13 mouse cellular contexts compared by ENCODE assay signal in the genomic region with DNA sequence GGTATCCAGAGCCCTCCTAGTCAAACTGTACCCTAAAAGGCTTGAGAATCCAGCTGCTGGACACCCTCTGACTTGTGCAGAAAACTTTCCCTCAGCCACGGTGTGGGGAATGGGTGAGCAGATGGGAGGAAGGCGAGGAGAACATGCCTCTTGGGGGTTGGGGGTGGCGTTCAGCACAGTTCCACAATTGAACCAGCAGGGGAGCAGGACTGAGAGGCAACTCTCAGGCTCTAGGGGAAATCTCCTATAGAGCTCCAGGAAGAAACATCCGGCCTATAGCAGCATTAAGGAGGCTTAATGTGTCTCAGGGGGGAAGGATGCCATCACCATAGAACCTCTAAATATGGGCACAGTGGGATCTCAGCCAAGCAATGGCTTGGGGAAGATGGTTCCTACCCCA. TPM values are rescaled to one million over a fixed set of nuclear protein-coding genes. Genes with fewer than 3 reads are reported as not detected.
DNase-seq lines count a peak whose midpoint lies in the region; ATAC-seq and TF ChIP-seq lines count a peak whose summit lies in the region.
"Had no signal": no experiment of that assay in that cellular context is flagged by ENCODE, and none has a peak within 500 bp of the region (broad histone marks: within the 10 kb centered on the region; RNA-seq: fewer than 3 reads in every experiment).

No protein-coding gene starts in this region.

- peak overlapping the region; percentile 1; the same call in 1 of the 2 replicates for H3K9ac ChIP-seq in forebrain, embryonic 12.5 days
- H3K9ac ChIP-seq in midbrain, embryonic 11.5 days (ENCODE audit: low read length), result peak overlapping the region; percentile 84
- H3K9ac ChIP-seq: limb, embryonic 13.5 days had no signal

- H3K36me3 ChIP-seq in heart, embryonic 10.5 days, result no peaks in the 10 kb centered on the region
- no peaks in the 10 kb centered on the region for H3K36me3 ChIP-seq in E14TG2a.4 (ENCODE audit: insufficient read depth, low read length)
- 0 out of 2 replicates have a peak, but pooled peaks cover 4% of the 10 kb centered on the region for H3K36me3 ChIP-seq in forebrain, embryonic 12.5 days (replicated peaks)
- no peaks in the 10 kb centered on the region for H3K36me3 ChIP-seq in midbrain, embryonic 11.5 days (ENCODE audit: control insufficient read depth, insufficient read depth, low read length)
- H3K36me3 ChIP-seq: limb, embryonic 13.5 days had no signal

- no peaks in the 10 kb centered on the region for H3K9me3 ChIP-seq in heart, embryonic 10.5 days
- H3K9me3 ChIP-seq in E14TG2a.4 (ENCODE audit: low read length), result no peaks in the 10 kb centered on the region
- no peaks in the 10 kb centered on the region for H3K9me3 ChIP-seq in forebrain, embryonic 12.5 days
- no peaks in the 10 kb centered on the region for H3K9me3 ChIP-seq in midbrain, embryonic 11.5 days (ENCODE audit: control insufficient read depth, low read length)
- H3K9me3 ChIP-seq: limb, embryonic 13.5 days had no signal

- H3K4me3 ChIP-seq in heart, embryonic 10.5 days, result no peak overlapping the region
- H3K4me3 ChIP-seq in E14TG2a.4 (replicated peaks; ENCODE audit: low read length), result 0 out of 2 replicates have a peak overlapping the region, but pooled peaks have one; percentile 26
- peak overlapping the region; percentile 64 for H3K4me3 ChIP-seq in forebrain, embryonic 12.5 days (replicated peaks)
- peak overlapping the region; percentile 67 for H3K4me3 ChIP-seq in midbrain, embryonic 11.5 days (ENCODE audit: low read depth, low read length)
- H3K4me3 ChIP-seq: limb, embryonic 13.5 days; myocyte had no signal

- WGBS in heart, embryonic 10.5 days, result 6% methylated on average over 4 of the region's 4 CpGs
- WGBS in forebrain, embryonic 12.5 days, result 2% methylated on average over 4 of the region's 4 CpGs
- WGBS in midbrain, embryonic 11.5 days, result 3% methylated on average over 4 of the region's 4 CpGs

- intact Hi-C loops in heart, postnatal 14 days (cut with DNase I), result no loop called here

- peak; percentile 62 for DNase-seq in heart, adult 11 months
- DNase-seq in heart, embryonic 10.5 days (ENCODE audit: low spot score), result no peak
- DNase-seq in midbrain, embryonic 11.5 days (ENCODE audit: low spot score, missing footprints), result peak; percentile 94
- no peak for DNase-seq in adrenal gland, adult 18-20 months (ENCODE audit: low spot score in 2 of 2)
- no peak for DNase-seq in heart, postnatal 14 days
- DNase-seq: cerebellum, postnatal 25 days; gastrocnemius, postnatal 36 days; kidney, adult 11 months had no signal

- H3K4me2 ChIP-seq in forebrain, embryonic 12.5 days, result peak overlapping the region; percentile 75
- H3K4me2 ChIP-seq in midbrain, embryonic 11.5 days, result peak overlapping the region; percentile 70
- H3K4me2 ChIP-seq: limb, embryonic 13.5 days had no signal

- H3K4me1 ChIP-seq in heart, embryonic 10.5 days, result peaks cover 10% of the 10 kb centered on the region
- peaks cover 54% of the 10 kb centered on the region for H3K4me1 ChIP-seq in E14TG2a.4 (replicated peaks; ENCODE audit: low read depth, low read length)
- peaks cover 41% of the 10 kb centered on the region for H3K4me1 ChIP-seq in forebrain, embryonic 12.5 days
- peaks cover 29% of the 10 kb centered on the region for H3K4me1 ChIP-seq in midbrain, embryonic 11.5 days (ENCODE audit: control insufficient read depth, insufficient read depth, low read length)
- H3K4me1 ChIP-seq: limb, embryonic 13.5 days had no signal

- peaks cover 51% of the 10 kb centered on the region for H3K27me3 ChIP-seq in heart, embryonic 10.5 days (ENCODE audit: insufficient read depth, poor library complexity, severe bottlenecking)
- peaks cover 39% of the 10 kb centered on the region for H3K27me3 ChIP-seq in E14TG2a.4 (ENCODE audit: insufficient read depth, low read length)
- H3K27me3 ChIP-seq in forebrain, embryonic 12.5 days, result no peaks in the 10 kb centered on the region
- no peaks in the 10 kb centered on the region for H3K27me3 ChIP-seq in midbrain, embryonic 11.5 days (ENCODE audit: control insufficient read depth, insufficient read depth, low read length)

- 0 out of 2 replicates have a peak, but pooled peaks have one; percentile 16 for ATAC-seq in forebrain, embryonic 12.5 days (ENCODE audit: low FRiP score)
- peak; percentile 27 for ATAC-seq in midbrain, embryonic 11.5 days (ENCODE audit: low FRiP score)
- no peak for ATAC-seq in cerebellum, adult (ENCODE audit: insufficient number of reproducible peaks, low FRiP score, low TSS enrichment)

- no peak overlapping the region for H3K27ac ChIP-seq in heart, embryonic 10.5 days
- 0 out of 2 replicates have a peak overlapping the region, but pooled peaks have one; percentile 36 for H3K27ac ChIP-seq in forebrain, embryonic 12.5 days
- H3K27ac ChIP-seq in midbrain, embryonic 11.5 days (ENCODE audit: low read depth, low read length), result peak overlapping the region; percentile 17; the same call in 1 of the 2 replicates
- H3K27ac ChIP-seq: limb, embryonic 13.5 days had no signal

- peak; percentile 44 for TF ChIP-seq CTCF in E14TG2a.4 (conservative IDR thresholded peaks at IDR 0.05; ENCODE audit: low read length)

RNA-seq across cellular contexts. Expression of a gene that starts 2.7 kb away (rescaled TPM):
- 12.1 and 17.1 TPM in 2 replicates for polyA plus RNA-seq in heart, embryonic 10.5 days (2016; fragmentation: Nextera tagmentation; extraction: Ambion mirVana)
- 66.2 and 72.4 TPM in 2 replicates for polyA plus RNA-seq in forebrain, embryonic 12.5 days (2016; fragmentation: Nextera tagmentation; extraction: Ambion mirVana)
- 57.4 and 65.1 TPM in 2 replicates for polyA plus RNA-seq in midbrain, embryonic 11.5 days (2014; fragmentation: Nextera tagmentation; extraction: Ambion mirVana)
- total RNA-seq in adrenal gland, adult 18-20 months (2021), result 1 to 10 TPM; 4.6 to 5.2 TPM
- total RNA-seq in heart, postnatal 14 days (2021), result 1 to 10 TPM; 2.2 to 2.9 TPM

RNA-seq across cellular contexts. Expression of a gene that starts 21.0 kb away (rescaled TPM):
- polyA plus RNA-seq in heart, embryonic 10.5 days (2016; fragmentation: Nextera tagmentation; extraction: Ambion mirVana), result 36.0 and 42.5 TPM in 2 replicates
- polyA plus RNA-seq in forebrain, embryonic 12.5 days (2016; fragmentation: Nextera tagmentation; extraction: Ambion mirVana), result 54.8 and 56.4 TPM in 2 replicates
- 48.2 and 52.2 TPM in 2 replicates for polyA plus RNA-seq in midbrain, embryonic 11.5 days (2014; fragmentation: Nextera tagmentation; extraction: Ambion mirVana)
- 10 to 100 TPM; 36.6 to 46.3 TPM for total RNA-seq in adrenal gland, adult 18-20 months (2021)
- total RNA-seq in heart, postnatal 14 days (2021), result 10 to 100 TPM; 19.1 to 19.5 TPM

RNA-seq across cellular contexts. Expression of a gene that starts 30.3 kb away (rescaled TPM):
- polyA plus RNA-seq in heart, embryonic 10.5 days (2016; fragmentation: Nextera tagmentation; extraction: Ambion mirVana), result not detected in 2 replicates
- polyA plus RNA-seq in forebrain, embryonic 12.5 days (2016; fragmentation: Nextera tagmentation; extraction: Ambion mirVana), result not detected in 2 replicates
- not detected in 2 replicates for polyA plus RNA-seq in midbrain, embryonic 11.5 days (2014; fragmentation: Nextera tagmentation; extraction: Ambion mirVana)
- total RNA-seq in adrenal gland, adult 18-20 months (2021), result not detected
- total RNA-seq in heart, postnatal 14 days (2021), result not detected
- total RNA-seq: gastrocnemius, postnatal 36 days had no signal
- polyA plus RNA-seq: myocyte had no signal

RNA-seq across cellular contexts. Expression of a gene that starts 46.5 kb away (rescaled TPM):
- polyA plus RNA-seq in heart, embryonic 10.5 days (2016; fragmentation: Nextera tagmentation; extraction: Ambion mirVana), result 15.5 and 17.1 TPM in 2 replicates
- 30.6 and 35.2 TPM in 2 replicates for polyA plus RNA-seq in forebrain, embryonic 12.5 days (2016; fragmentation: Nextera tagmentation; extraction: Ambion mirVana)
- polyA plus RNA-seq in midbrain, embryonic 11.5 days (2014; fragmentation: Nextera tagmentation; extraction: Ambion mirVana), result 39.1 and 41.9 TPM in 2 replicates
- total RNA-seq in adrenal gland, adult 18-20 months (2021), result 10 to 100 TPM; 31.4 to 37.6 TPM
- 1 to 10 TPM; 5.5 to 7.1 TPM for total RNA-seq in heart, postnatal 14 days (2021)

RNA-seq across cellular contexts. Expression of a gene that starts 46.9 kb away (rescaled TPM):
- polyA plus RNA-seq in heart, embryonic 10.5 days (2016; fragmentation: Nextera tagmentation; extraction: Ambion mirVana), result 40.2 and 40.4 TPM in 2 replicates
- 52.4 and 58.5 TPM in 2 replicates for polyA plus RNA-seq in forebrain, embryonic 12.5 days (2016; fragmentation: Nextera tagmentation; extraction: Ambion mirVana)
- polyA plus RNA-seq in midbrain, embryonic 11.5 days (2014; fragmentation: Nextera tagmentation; extraction: Ambion mirVana), result 50.6 and 51.2 TPM in 2 replicates
- total RNA-seq in adrenal gland, adult 18-20 months (2021), result 10 to 100 TPM; 64.5 to 66.0 TPM
- 10 to 100 TPM; 35.5 to 36.7 TPM for total RNA-seq in heart, postnatal 14 days (2021)

Comparison
In these comparisons a context has a peak if more than half of its experiments do, and no peak if none do; other contexts are left out.
1. DNase-seq: peak in heart, adult 11 months (single experiment) and midbrain, embryonic 11.5 days (single experiment); none in heart, embryonic 10.5 days (single experiment), adrenal gland, adult 18-20 months (0 of 2) and heart, postnatal 14 days (0 of 2).